Mouse (Mus musculus): ENCODE results near the gene Ipo8.

Ipo8 gene

GRCm38 (mm10) chr6:148751400-148751799 lies 79.9 kb downstream of the Ipo8 start:
- DNase-seq: no peak

- DNase-seq: no peak
Observed at GRCm38 (mm10) chr6:148750183-148750582, 81.1 kb downstream of the Ipo8 start.

GRCm38 (mm10) chr6:148740521-148741226 lies 90.6 kb downstream of the Ipo8 start:
- no peak for DNase-seq

GRCm38 (mm10) chr6:148736390-148736789 lies 94.9 kb downstream of the Ipo8 start:
- DNase-seq: no peak

DNA sequence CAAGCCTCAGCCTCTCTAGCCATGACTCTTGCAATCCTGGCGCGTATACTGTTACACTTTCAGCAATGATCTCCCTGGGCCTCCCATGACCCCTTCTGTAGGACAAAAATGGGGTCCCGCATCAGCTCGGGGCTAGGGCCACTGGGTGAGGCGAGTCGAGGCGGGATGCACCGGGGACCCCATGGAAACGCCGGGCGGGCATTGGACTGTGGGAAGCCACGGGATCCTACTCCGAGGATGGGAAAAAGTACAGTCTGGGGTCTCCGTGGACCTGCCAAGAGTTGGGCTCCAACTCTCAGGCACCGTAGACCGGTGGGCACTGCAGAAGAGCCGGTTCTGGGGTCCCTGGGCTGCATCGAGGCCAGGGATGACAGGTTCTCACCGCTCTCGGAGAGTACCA lies 97.3 kb downstream of the Ipo8 start:
- no peak for DNase-seq

DNA sequence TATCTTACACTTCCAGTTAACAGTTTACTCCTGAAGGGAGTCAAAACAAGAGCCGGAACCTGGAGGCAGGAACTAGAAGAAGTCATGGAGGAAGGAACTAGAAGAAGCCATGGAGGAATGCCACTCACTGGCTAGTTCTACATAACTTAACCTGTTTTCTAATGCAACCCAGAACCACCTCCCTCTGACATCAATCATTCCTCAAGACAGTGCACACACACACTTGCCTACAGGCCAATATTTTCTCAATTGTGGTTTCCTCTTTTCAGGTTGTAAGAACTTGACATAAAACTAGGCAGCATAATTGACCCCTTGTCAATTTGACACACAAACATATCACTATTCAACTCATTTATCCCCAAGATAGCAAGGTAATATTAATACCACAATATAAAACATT lies 98.3 kb downstream of the Ipo8 start:
- DNase-seq: no peak

DNA sequence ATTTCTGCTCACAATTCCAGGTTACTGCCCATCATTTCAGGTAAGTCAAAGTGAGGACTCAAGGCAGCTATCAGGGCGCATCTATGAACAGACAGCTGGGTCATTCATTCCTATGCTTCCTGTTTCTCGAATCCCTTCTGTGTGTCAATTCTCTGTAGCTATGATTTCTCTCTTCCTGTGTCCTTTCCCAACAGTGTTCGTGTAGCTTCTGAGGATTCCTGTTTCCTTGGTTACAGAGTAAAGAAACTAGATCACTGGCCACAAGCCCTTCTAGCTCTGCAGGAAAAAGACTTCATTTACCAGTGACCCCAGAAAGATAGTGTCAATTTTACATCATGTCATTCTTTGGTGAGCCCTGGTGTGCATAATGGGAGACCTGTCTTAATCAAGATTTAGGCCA lies 102.7 kb downstream of the Ipo8 start:
- no peak for DNase-seq

DNA sequence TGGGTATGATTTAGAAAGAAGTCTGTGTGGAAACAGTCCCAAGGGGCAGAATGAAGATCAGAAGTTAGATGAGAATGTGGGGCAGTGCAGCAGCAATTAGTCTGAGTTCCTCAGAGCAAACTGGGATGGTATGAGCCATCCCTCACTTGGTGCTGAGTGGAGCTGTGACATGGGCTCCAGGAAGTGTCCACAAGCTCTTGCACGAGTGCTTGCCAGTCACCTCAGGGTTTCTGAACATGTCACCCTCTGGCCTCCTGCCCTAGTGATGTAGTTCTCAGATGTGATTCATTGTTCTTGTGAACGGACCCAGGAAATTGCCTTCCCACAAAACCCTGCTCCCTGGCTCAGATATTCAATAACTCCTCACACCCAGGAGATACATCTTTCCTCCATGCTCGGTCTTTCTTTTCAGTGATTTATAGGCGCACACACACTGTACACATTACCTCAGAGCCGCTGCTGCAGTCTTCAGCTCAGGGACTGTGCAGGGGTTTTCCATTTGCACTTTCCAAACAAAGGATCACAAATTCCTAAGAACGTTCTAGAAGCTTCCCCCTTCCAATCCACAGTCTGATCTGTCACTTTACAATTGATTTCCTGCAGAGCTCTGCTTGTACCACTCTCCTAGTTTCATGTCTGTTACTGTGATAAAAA lies 103.3 kb downstream of the Ipo8 start:
- DNase-seq: no peak

GRCm38 (mm10) chr6:148724453-148724852 lies 106.8 kb downstream of the Ipo8 start:
- no peak for DNase-seq

Data from thymus, postnatal 36 days (tissue).